Mouse (Mus musculus) intestine, embryonic 16.5 days (tissue): Measurements from ENCODE around the gene Nme1. TPM values are rescaled to one million over a fixed set of nuclear protein-coding genes. Genes with fewer than 3 reads are reported as not detected.

ENCODE experiments used
- ATAC-seq: fragments of 200-750 bp; cut with Nextera tagmentation; 2 replicates; pipeline ENCODE4 v1.8.0; 2017; ENCODE audit warnings: moderate TSS enrichment, moderate library complexity
- H3K27ac ChIP-seq: fragments of 300-500 bp; sonication (generic); 2 replicates; pipeline ENCODE4 v1.5.1; 2014; ENCODE audit warnings: mild to moderate bottlenecking, low read length
- H3K27me3 ChIP-seq: fragments of 300-500 bp; sonication (generic); replicated peaks from 2 replicates; pipeline ENCODE4 v1.6.1; 2014; ENCODE audit warnings: low read length, control low read depth, mixed read lengths; ENCODE audit not compliant: control insufficient read depth, insufficient read depth
- H3K36me3 ChIP-seq: fragments of 300-500 bp; sonication (generic); 2 replicates; pipeline ENCODE4 v1.6.1; 2014; ENCODE audit warnings: low read length, control low read depth; ENCODE audit not compliant: control insufficient read depth, insufficient read depth
- H3K4me1 ChIP-seq: fragments of 300-500 bp; sonication (generic); 2 replicates; pipeline ENCODE4 v1.6.1; 2014; ENCODE audit warnings: low read length, control low read depth, mixed read lengths; ENCODE audit not compliant: control insufficient read depth, insufficient read depth
- H3K4me2 ChIP-seq: fragments of 300-500 bp; sonication (generic); 2 replicates; pipeline ENCODE4 v1.6.1; 2014; ENCODE audit warnings: low read depth, low read length, control low read depth
- H3K4me3 ChIP-seq: fragments of 300-500 bp; sonication (generic); 2 replicates; pipeline ENCODE4 v1.5.1; 2014; ENCODE audit warnings: mild to moderate bottlenecking, low read length
- H3K9ac ChIP-seq: fragments of 300-500 bp; sonication (generic); 2 replicates; pipeline ENCODE4 v1.6.1; 2014; ENCODE audit warnings: low read depth, low read length
- H3K9me3 ChIP-seq: fragments of 300-500 bp; sonication (generic); 2 replicates; pipeline ENCODE4 v1.6.1; 2016; ENCODE audit warnings: low read length, control low read depth; ENCODE audit not compliant: control insufficient read depth
- WGBS: fragments of 180-500 bp; shearing (Covaris S2); extraction: QIAGEN DNeasy Blood & Tissue Kit; methylation state at CpG from one replicate; pipeline ENCODE4 v1.1.7; 2014; 5-methylcytosine and 5-hydroxymethylcytosine counted together
- polyA plus RNA-seq: library from polyadenylated mRNA; unstranded; fragments of >200 nt; fragmentation: Nextera tagmentation; extraction: Ambion mirVana; gene quantifications from 2 replicates; pipeline ENCODE4 v1.2.1, GENCODE M21; 2015

The Nme1 gene
- polyA plus RNA-seq, 1 experiment from 2014 or later = 156 TPM

- no peak overlapping the region for H3K27ac ChIP-seq
- H3K27me3 ChIP-seq = no peaks in the 10 kb centered on the region
- H3K36me3 ChIP-seq = peaks cover 8% of the 10 kb centered on the region
- ATAC-seq = no peak
- no peak overlapping the region for H3K4me2 ChIP-seq
- WGBS = 92% methylated on average over 6 of the region's 6 CpGs
- no peaks in the 10 kb centered on the region for H3K9me3 ChIP-seq
- no peak overlapping the region for H3K4me3 ChIP-seq
- no peak overlapping the region for H3K9ac ChIP-seq
- H3K4me1 ChIP-seq = peaks cover 3% of the 10 kb centered on the region
Measured at GRCm38 (mm10) chr11:93969171-93969570, 850 bp upstream of the Nme1 start.

- peaks cover 8% of the 10 kb centered on the region for H3K36me3 ChIP-seq
- H3K4me1 ChIP-seq = peaks cover 3% of the 10 kb centered on the region
- no peaks in the 10 kb centered on the region for H3K27me3 ChIP-seq
- peak overlapping the region; percentile 46 for H3K4me2 ChIP-seq
- WGBS = 39% methylated on average over 6 of the region's 6 CpGs
- H3K4me3 ChIP-seq = peak overlapping the region; percentile 76
- H3K27ac ChIP-seq = peak overlapping the region; percentile 35
- H3K9ac ChIP-seq = peak overlapping the region; percentile 54
- no peaks in the 10 kb centered on the region for H3K9me3 ChIP-seq
- ATAC-seq = no peak
Measured at GRCm38 (mm10) chr11:93968848-93969128, 467 bp upstream of the Nme1 start.

DNA sequence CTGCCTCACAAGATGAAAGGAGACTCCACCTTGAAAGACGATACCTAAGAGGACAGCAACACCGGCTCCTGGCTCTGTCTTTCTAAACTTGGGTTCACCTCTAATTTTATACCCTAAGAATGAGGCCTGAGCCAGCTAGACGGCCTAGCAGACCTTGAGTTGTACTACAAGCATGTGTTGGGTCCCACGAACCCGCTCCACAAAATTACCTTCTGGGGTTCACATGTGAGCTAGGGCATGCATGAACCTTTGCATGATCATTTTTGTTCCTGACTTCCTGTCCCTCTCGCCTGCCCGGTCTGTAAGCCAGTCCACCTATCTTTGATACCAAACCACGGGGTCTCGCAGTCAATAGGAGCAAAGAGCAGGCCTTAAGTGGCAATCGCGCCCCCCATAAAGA, 940 bp downstream of the Nme1 start:
- H3K36me3 ChIP-seq = peaks cover 8% of the 10 kb centered on the region
- H3K27ac ChIP-seq = peak overlapping the region; percentile 63
- H3K27me3 ChIP-seq = no peaks in the 10 kb centered on the region
- H3K4me2 ChIP-seq = peak overlapping the region; percentile 72
- peaks cover 3% of the 10 kb centered on the region for H3K4me1 ChIP-seq
- H3K9ac ChIP-seq = peak overlapping the region; percentile 73
- ATAC-seq = peak; percentile 17; the same call in 1 of the 2 replicates
- no peaks in the 10 kb centered on the region for H3K9me3 ChIP-seq
- 3% methylated on average over 11 of the region's 11 CpGs for WGBS
- peak overlapping the region; percentile 76 for H3K4me3 ChIP-seq

DNA sequence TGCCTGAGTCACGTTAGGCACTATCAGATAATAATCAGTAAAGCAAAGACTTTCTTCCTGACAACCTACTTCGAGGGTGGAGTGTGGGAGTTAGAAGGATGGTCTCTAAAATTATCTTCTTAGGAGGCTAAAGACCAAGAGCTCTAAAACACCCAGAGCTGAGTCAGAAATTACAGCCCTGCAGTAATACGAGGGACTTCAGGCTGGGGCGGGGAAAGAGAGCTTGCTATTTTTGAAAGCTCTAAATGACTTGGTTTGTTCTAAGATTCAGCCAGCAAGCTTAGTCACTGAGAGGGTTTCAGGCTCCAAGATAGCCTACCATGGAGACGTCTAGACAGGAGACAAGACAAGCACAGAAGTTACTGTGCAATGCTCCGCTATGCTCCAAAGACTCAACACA, 2.9 kb downstream of the Nme1 start:
- Histone ChIP-seq H3K4me2 (no peak overlapping the region), H3K4me1 (peaks cover 3% of the 10 kb centered on the region), H3K27me3 (no peaks in the 10 kb centered on the region), H3K4me3 (no peak overlapping the region), H3K9ac (no peak overlapping the region), H3K27ac (no peak overlapping the region), H3K36me3 (peaks cover 8% of the 10 kb centered on the region), H3K9me3 (no peaks in the 10 kb centered on the region)
- 87% methylated on average over 6 of the region's 6 CpGs for WGBS
- ATAC-seq = no peak

DNA sequence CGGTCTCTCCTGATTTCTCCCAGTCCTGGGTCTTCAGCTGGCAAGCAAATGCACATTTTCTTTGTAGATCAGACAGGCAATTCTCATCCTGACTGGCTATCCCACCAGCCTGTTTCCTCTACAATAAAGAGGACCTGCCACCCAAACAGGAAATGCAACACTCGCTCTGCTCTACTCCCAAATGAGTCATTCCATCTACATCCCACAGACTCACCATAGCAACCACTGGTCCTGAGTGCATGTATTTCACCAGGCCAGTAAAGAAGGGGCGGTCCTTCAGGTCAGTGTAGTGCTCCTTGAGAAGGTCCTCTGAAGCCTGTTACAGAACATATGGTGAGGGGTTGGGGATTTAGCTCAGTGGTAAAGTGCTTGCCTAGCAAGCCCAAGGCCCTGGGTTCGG, 5.3 kb downstream of the Nme1 start:
- no peak overlapping the region for H3K27ac ChIP-seq
- H3K4me2 ChIP-seq = no peak overlapping the region
- no peaks in the 10 kb centered on the region for H3K9me3 ChIP-seq
- no peak for ATAC-seq
- H3K36me3 ChIP-seq = peaks cover 12% of the 10 kb centered on the region
- H3K9ac ChIP-seq = no peak overlapping the region
- 84% methylated on average over 4 of the region's 4 CpGs for WGBS
- no peaks in the 10 kb centered on the region for H3K4me1 ChIP-seq
- H3K4me3 ChIP-seq = no peak overlapping the region
- no peaks in the 10 kb centered on the region for H3K27me3 ChIP-seq

GRCm38 (mm10) chr11:93961482-93961881, 6.8 kb downstream of the Nme1 start:
- Histone ChIP-seq H3K27me3 (no peaks in the 10 kb centered on the region), H3K9me3 (no peaks in the 10 kb centered on the region), H3K27ac (no peak overlapping the region), H3K9ac (no peak overlapping the region), H3K4me3 (no peak overlapping the region), H3K4me1 (peaks cover 5% of the 10 kb centered on the region), H3K36me3 (peaks cover 12% of the 10 kb centered on the region), H3K4me2 (no peak overlapping the region)
- WGBS = 82% methylated on average over 6 of the region's 6 CpGs
- no peak for ATAC-seq

DNA sequence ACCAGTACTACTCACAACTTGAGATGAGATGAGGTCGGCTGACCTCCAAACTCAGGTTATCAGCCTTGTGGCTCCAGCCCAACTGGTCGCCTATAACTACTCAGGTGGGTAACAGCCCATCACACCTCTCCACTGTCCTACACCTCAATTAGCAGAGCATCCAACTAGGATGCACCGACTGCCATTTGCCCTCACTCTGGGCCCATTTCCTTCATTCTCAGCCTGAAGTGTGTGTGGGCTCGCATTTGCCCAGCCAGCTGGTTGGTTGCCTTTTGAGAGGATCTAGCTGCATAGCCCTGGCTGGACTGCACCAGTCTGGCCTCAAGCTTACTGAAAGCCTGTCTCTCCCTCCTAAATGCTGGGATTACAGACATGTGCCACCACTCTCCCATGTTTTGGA, 10.6 kb downstream of the Nme1 start:
- no peak overlapping the region for H3K4me2 ChIP-seq
- whole genome bisulfite sequencing = 80% methylated on average over 4 of the region's 4 CpGs
- H3K27me3 ChIP-seq = no peaks in the 10 kb centered on the region
- H3K36me3 ChIP-seq = peaks cover 5% of the 10 kb centered on the region
- no peaks in the 10 kb centered on the region for H3K9me3 ChIP-seq
- no peak overlapping the region for H3K27ac ChIP-seq
- H3K9ac ChIP-seq = no peak overlapping the region
- no peak overlapping the region for H3K4me3 ChIP-seq
- no peak for ATAC-seq
- peaks cover 14% of the 10 kb centered on the region for H3K4me1 ChIP-seq

DNA sequence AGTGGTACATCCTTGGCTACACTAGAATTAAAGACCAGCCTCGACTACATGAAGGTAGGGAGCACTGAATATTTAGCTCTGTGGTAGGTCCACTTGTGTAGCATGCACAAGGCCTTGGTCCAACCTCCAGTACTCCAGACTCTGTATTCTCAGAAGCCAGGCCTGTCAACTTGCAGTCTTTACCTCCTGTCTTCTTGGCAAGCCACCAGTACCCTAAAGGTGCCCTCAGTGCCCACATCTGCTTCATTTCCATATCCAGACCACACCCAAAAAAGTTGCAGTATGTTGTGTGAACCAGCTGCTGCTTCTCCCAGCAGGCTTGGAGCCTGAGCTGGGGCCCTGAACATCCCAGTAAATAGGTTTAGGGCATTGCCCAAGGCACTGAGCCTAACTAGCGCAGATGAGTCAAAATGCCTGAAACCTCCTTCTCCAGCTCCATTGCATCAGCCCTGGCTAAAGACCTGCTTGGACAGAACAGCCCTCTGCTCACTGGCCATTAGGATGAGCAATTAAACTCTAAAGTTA, 11.2 kb downstream of the Nme1 start:
- ATAC-seq = no peak
- Histone ChIP-seq H3K4me3 (no peak overlapping the region), H3K27ac (no peak overlapping the region), H3K9me3 (no peaks in the 10 kb centered on the region), H3K27me3 (no peaks in the 10 kb centered on the region), H3K36me3 (peaks cover 8% of the 10 kb centered on the region), H3K4me2 (no peak overlapping the region), H3K9ac (0 out of 2 replicates have a peak overlapping the region, but pooled peaks have one; percentile 81), H3K4me1 (peaks cover 19% of the 10 kb centered on the region)
- WGBS = 83% methylated on average over 2 of the region's 2 CpGs

GRCm38 (mm10) chr11:93956159-93956558, 12.2 kb downstream of the Nme1 start, which contains the start of gene Nme2:
Gene Nme2, minus strand, starts transcription at chr11:93956259.
- peak within 1 kb of the TSS; percentile 75 for H3K4me3 ChIP-seq
- H3K9me3 ChIP-seq = no peaks in the 10 kb centered on the region
- peaks cover 19% of the 10 kb centered on the region for H3K4me1 ChIP-seq
- ATAC-seq = peak; percentile 36
- H3K9ac ChIP-seq = peak within 1 kb of the TSS; percentile 81
- H3K36me3 ChIP-seq = peaks cover 8% of the 10 kb centered on the region
- no peaks in the 10 kb centered on the region for H3K27me3 ChIP-seq
- WGBS = 4% methylated on average over 6 of the region's 6 CpGs
- peak within 1 kb of the TSS; percentile 81 for H3K4me2 ChIP-seq
- H3K27ac ChIP-seq = peak within 1 kb of the TSS; percentile 93
